Mouse (Mus musculus) embryonic fibroblast, embryonic 13.5 days (primary cell): Measurements from ENCODE around the gene Cxcr6.

Source experiments
- CTCF ChIP-seq: IDR thresholded peaks from 2 replicates; pipeline ENCODE4 v1.5.1; 2011; ENCODE audit warnings: mild to moderate bottlenecking, control low read depth, low read length, moderate library complexity, borderline replicate concordance; ENCODE audit not compliant: insufficient read depth
- POLR2A ChIP-seq: IDR thresholded peaks from 2 replicates; pipeline ENCODE4 v1.6.1; 2011; ENCODE audit warnings: low read depth, mild to moderate bottlenecking, control low read depth, low read length, moderate library complexity

GRCm38 (mm10) chr9:123814326-123814725 is 8.1 kb downstream of the Cxcr6 start:
- TF ChIP-seq POLR2A (no peak), CTCF (no peak)
